Mouse (Mus musculus) cerebellum, adult 9-11 months (tissue): ENCODE data around the gene Dpp9.

Experiments
- DNase-seq: peaks from one replicate; pipeline ENCODE4 v3.0.0; 2022

The Dpp9 gene

GRCm38 (mm10) chr17:56226566-56226965, 7.9 kb upstream of the Dpp9 start:
- no peak for DNase-seq

DNA sequence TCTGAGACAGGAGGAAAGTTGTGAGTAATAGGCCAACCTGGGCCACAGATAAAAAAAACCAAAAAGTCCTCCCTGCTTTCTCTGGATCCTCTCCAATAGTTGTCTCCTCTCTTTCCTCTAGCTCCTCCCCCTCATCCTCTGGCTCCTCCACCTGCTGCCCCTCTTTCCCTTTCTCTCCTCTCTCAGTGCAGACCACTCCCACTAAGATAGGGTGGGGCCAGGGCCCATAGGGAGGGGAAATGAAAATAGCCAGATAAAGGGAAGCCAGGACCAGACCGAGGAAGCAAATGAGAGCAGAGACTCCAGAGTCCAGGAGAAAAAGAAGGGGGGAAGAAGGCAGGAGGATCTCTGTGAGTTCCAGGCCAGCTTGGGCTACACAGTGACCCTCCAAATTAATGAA, 6.2 kb upstream of the Dpp9 start:
- DNase-seq: no peak

DNA sequence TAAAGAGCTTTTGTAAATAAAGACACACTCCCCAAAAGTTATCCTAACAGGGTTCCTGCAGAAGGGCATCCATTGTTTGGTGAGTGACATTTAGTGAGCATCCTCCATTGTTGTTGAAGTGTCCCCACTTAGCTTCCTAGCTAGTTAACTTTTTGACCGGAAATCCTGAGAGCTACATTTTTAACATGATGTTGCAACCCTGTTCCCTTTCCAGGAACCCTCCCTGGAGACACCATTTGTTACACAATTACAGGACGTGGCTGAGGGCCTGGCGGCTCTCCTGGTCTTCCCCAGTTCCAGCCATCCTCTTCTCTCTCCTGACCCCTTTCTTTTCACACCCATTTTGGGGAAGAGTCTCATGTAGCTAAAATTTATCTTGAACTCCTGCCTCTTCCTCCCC, 1.1 kb upstream of the Dpp9 start:
- no peak for DNase-seq

DNA sequence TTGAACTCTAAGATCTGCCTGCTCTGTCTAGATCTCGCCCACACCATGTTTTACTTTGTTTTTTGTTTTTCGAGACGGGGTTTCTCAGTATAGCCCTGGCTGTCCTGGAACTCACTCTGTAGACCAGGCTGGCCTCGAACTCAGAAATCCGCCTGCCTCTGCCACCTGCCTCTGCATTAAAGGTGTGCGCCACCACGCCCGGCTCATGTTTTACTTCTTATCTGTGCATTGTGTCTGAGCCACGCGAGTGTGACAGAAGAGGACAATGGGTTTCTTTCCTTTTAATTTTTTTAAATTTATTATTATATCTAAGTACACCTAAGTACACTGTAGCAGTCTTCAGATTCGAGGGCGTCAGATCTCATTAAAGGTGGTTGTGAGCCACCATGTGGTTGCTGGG, 546 bp upstream of the Dpp9 start:
- DNase-seq: no peak

GRCm38 (mm10) chr17:56217670-56218069, 1.0 kb downstream of the Dpp9 start:
- DNase-seq: peak; percentile 68

- DNase-seq: no peak
Observed at GRCm38 (mm10) chr17:56214229-56214628, 4.5 kb downstream of the Dpp9 start.

DNA sequence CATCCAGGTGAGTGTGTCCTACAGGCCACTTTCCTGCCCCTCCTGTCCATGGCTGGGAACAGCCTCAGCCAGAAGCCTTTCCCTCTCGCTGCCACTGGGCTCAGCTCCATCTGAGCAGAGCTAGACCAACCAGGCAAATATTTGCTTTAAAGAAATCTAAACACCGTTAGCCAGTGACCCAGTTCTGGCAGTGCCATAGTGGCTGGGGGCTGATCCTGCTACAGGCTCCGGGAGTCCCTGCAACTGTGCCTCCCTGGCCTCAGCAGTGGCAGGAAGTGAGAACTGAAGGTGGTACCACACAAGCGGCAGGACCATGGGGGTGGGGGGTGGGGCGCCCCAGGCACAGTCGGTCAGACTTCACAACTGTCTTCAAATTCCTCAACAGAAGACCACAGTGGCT, 6.0 kb downstream of the Dpp9 start:
- no peak for DNase-seq

DNA sequence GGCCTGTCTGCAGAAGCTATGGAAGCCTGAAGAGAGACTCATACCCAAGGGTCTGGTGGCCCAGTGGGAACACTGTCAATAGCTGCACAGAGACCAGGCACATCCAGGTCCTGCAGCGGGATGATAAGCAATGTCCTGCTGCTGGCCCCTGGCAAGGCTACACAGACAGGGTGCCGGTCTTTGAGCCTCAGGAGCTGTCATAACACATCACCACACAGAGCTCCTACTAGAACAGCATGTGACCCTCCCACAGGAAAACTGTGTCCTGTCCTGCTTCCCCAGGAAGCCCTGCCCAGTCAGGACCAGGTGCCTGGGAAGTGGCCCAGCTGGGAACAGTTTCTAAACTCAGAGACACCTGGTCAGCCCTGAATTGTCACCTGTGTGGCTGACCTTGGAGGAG, 7.6 kb downstream of the Dpp9 start:
- no peak for DNase-seq

- no peak for DNase-seq
Observed at GRCm38 (mm10) chr17:56208821-56209220, 9.9 kb downstream of the Dpp9 start.

- no peak for DNase-seq
Observed at GRCm38 (mm10) chr17:56207963-56208530, 10.7 kb downstream of the Dpp9 start.

DNA sequence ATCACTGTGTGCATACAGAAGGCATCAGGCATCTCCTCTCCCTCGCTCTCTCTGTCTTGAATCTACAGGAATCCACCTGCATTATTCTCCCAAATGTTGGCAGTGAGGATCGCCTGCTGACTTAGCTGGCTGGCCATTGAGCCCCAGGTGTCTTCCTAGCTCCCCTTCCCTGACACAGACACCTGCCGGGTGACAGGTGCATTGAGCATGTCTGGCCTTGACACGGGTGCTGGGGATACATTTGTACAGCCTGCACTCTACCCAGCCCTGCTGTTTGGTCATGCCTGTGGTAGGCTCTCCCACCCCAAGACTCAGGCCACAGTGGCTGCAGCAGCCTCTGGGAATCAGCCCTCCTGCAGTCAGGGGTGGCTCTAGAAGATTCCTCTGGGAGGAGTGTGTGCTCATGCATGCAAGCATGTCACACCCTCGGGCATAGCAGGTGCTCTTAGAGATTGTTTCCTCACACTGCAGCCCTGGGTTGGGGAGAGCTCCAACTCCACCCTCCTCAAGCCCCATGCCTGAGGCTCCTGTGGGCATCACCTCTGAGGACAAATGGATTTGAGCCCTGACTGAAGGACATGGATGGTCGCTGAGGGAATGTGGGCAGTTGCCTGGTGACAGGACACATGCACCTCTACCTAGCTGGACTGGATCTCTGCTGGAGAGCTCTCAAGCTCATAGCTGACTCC, 11.6 kb downstream of the Dpp9 start:
- no peak for DNase-seq

DNA sequence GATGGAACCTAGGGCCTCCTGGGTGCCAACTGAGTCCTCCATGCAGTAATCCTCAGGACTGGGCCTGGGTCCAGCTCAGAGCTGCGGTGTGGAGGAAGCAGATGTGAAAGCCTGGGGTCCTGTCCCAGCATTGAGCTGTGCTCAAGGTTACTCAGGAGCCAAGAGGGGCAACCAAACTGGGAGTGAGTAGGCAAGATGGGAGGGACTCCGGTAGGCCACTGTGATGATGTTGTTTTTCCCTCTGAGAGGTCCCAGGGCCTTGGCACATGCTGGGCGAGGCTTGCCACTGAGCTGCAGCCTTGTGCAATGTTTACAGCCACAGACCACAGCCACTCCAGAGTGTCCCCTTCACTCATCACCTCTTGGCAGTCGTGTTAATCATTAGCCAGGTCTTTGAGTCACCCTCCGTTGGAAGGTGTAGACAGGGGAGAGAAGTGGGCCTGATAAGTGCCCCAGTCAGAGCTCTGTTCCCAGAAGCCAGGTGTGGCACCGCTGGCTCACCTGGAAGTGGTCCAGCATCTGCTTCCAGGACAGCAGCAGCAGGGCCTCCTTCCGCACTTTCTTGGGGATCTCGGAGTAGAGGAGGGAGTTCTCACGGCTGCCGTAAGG, 12.3 kb downstream of the Dpp9 start:
- DNase-seq: no peak

GRCm38 (mm10) chr17:56203729-56204128, 15.0 kb downstream of the Dpp9 start:
- DNase-seq: no peak

DNA sequence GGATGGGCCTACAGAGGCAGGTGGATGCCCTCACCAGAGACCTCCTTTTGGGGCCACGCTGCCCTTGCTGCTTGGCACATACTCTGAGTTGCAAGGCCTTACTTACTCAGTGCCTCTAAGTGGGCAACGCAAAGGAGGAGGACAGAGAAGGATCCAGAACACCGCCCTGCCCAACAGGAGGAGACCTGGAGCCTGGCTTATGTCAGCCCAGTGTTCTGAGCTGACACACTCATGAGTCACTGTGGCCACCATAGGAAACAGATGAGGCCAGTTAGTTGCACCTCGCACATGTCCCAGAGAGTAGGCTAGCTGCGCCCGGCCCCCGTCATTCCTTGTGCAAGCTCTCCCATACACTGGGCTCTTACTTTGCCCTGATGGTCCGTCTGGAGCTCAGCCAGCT, 16.2 kb downstream of the Dpp9 start:
- no peak for DNase-seq

DNA sequence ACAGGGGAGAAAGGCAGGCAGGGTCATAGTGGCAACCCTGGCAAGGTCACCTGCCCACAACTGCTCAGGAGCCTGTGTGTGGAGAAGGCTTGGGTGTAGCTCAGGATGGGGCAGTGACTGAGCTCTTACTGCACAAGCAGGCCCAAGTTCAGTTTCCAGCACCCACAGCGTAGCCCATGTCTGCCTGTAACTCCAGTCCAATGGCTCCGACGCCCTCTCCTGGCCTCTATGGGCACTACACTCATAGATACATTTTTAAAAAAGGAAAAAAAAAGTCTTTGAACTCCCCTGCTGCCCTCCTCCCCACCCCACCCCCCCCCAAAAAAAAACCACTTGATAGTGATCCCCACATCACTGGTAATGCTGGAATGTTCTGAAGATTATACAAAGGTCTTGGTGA, 17.1 kb downstream of the Dpp9 start:
- DNase-seq: no peak

- no peak for DNase-seq
Observed at GRCm38 (mm10) chr17:56200586-56200985, 18.1 kb downstream of the Dpp9 start.

- DNase-seq: no peak
Observed at GRCm38 (mm10) chr17:56196860-56197259, 21.8 kb downstream of the Dpp9 start.

- DNase-seq: no peak
Observed at GRCm38 (mm10) chr17:56194765-56195164, 23.9 kb downstream of the Dpp9 start.

- no peak for DNase-seq
Observed at GRCm38 (mm10) chr17:56194357-56194756, 24.3 kb downstream of the Dpp9 start.

DNA sequence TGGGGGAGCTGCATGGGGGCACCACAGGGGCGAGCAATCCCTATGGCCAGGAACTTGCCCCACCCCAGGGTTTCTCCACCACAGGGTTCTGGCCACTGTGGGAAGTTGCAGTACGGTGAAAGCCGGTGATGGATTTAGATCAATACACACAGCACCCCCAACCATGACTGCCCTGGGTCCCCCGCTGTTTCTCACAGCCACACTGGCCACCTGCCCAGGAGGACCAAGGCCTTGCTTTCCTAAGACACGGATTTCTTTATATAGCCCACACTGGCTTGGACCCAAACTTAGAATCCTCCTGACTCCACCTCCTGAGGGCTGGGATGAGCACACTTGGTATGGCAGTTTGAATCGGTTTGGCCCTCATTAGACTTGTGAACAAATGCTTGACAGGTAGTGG, 27.4 kb downstream of the Dpp9 start:
- no peak for DNase-seq

GRCm38 (mm10) chr17:56185281-56186141, 33.2 kb downstream of the Dpp9 start:
- no peak for DNase-seq

- peak; percentile 95 for DNase-seq
Observed at GRCm38 (mm10) chr17:56183658-56184103, 35.0 kb downstream of the Dpp9 start, which contains the start of gene Mydgf. TSS of gene Mydgf (minus strand) at chr17:56183920.

DNA sequence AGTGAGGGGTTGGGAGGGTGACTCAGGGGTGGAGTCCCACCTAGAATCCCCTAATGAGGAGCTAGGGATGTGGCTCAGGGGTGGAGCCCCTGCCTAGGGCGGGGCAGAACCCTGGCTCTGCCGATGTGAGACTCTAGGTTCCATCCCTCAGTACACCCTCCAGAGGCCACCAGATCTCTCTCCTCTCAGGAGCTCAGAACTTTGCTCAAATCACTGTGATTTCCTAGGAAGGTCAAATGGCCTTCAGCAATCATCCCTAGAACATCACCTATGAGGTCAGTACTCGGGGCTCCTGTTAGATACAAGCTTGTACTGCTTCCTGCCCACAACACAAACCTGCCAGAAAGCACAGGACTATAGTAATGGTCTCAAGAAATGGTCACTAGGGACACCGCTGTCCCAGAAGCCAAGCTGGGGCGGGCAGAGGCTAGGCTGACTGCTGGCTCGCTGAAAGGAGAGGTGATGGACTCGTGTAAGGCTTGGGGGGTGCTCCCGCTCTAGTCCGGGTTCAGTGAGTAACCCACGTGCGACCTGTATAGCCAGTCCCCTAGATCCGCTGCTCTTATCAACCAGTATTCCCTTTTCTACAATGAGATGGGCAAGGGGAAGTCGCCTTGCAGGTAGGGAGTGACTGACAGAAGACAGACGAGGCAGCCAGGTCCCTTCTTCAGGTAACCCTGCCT, 35.6 kb downstream of the Dpp9 start:
- peak; percentile 42 for DNase-seq
